ENCODE assay signal across 20 mouse cellular contexts in genomic region chr16:97083694-97084093, GRCm38 (mm10).
"Had no signal": no experiment of that assay in that cellular context is flagged by ENCODE, and none has a peak within 500 bp of the region (broad histone marks: within the 10 kb centered on the region; RNA-seq: fewer than 3 reads in every experiment).

No protein-coding gene starts in this region.

- H3K9me3 ChIP-seq: kidney, embryonic 15.5 days; limb, embryonic 10.5 days; limb, embryonic 13.5 days; liver, embryonic 12.5 days; liver, embryonic 15.5 days; lung, embryonic 15.5 days had no signal

- H3K36me3 ChIP-seq: kidney, embryonic 15.5 days; limb, embryonic 10.5 days; limb, embryonic 13.5 days; liver, embryonic 12.5 days; liver, embryonic 15.5 days; lung, embryonic 15.5 days had no signal

- H3K4me2 ChIP-seq: kidney, embryonic 15.5 days; limb, embryonic 13.5 days; liver, embryonic 12.5 days; liver, embryonic 15.5 days; lung, embryonic 15.5 days; midbrain, embryonic 11.5 days had no signal

- H3K4me1 ChIP-seq: kidney, embryonic 15.5 days; limb, embryonic 10.5 days; limb, embryonic 13.5 days; liver, embryonic 12.5 days; liver, embryonic 15.5 days; lung, embryonic 15.5 days had no signal

- DNase-seq: kidney, adult 8-10 months; kidney, postnatal 10 days; kidney, postnatal 36 days; liver; lung, adult 18-20 months; lung, postnatal 10 days; lung, postnatal 36 days; midbrain, embryonic 14.5 days; right cerebral cortex, adult 18-20 months; right cerebral cortex, postnatal 14 days; right cerebral cortex, postnatal 4 days; thymus, postnatal 25 days had no signal

- H3K27ac ChIP-seq: kidney, embryonic 15.5 days; limb, embryonic 10.5 days; limb, embryonic 13.5 days; liver, embryonic 12.5 days; liver, embryonic 15.5 days; lung, embryonic 15.5 days; stomach, postnatal 0 days had no signal

- H3K27me3 ChIP-seq: limb, embryonic 13.5 days; liver, embryonic 12.5 days; liver, embryonic 15.5 days; lung, embryonic 15.5 days had no signal

- H3K4me3 ChIP-seq: kidney, embryonic 15.5 days; limb, embryonic 10.5 days; limb, embryonic 13.5 days; liver, embryonic 12.5 days; liver, embryonic 15.5 days; lung, embryonic 15.5 days had no signal

- H3K9ac ChIP-seq: kidney, embryonic 15.5 days; limb, embryonic 13.5 days; liver, embryonic 12.5 days; liver, embryonic 15.5 days; lung, embryonic 15.5 days had no signal

- ATAC-seq: liver, embryonic 12.5 days had no signal
